Mouse (Mus musculus) erythroid progenitor cell, adult 5-6 weeks (primary cell): ENCODE results near the gene Cnot6l. TPM values are rescaled to one million over a fixed set of nuclear protein-coding genes. Genes with fewer than 3 reads are reported as not detected.

Source experiments
- ATAC-seq: replicated peaks from 2 replicates; pipeline ENCODE4 v1.8.0; 2016; ENCODE audit warnings: moderate number of reproducible peaks, mild to moderate bottlenecking, moderate TSS enrichment, inconsistent platforms; ENCODE audit not compliant: poor library complexity, low FRiP score, severe bottlenecking
- total RNA-seq, 2 experiments: library from RNA; stranded (forward) in 1 of 2; stranded (reverse) in 1 of 2; fragments of 150-400 nt in 1 of 2; fragments of 186-747, 209-891 nt in 1 of 2; gene quantifications; 2 replicates each; pipeline versions ENCODE4 v1.2.3 to v1.2.4; 2015 to 2017; ENCODE audit warnings: low replicate concordance in 2 of 2

Gene Cnot6l
- total RNA-seq, 2 experiments from 2014 or later: 7.0 to 18.0 TPM

DNA sequence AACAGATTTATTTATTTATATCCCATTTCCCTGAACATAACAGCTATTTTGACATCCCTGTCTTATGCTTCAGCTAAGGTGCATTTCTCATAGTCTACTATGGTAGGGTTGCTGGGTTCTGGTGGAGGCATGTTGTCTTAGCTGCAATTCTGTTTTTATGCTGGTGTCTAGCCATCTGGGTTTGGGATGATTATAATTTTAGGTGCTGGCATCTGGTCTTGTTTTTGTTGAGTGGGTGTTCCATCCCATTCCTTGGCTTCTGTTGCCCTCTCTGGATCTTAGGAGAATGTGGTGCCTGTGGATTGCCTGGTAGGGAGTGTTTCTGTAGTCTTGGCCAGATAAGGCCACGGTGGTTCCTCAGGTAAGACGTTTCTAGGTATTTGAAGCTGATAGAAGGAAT, 134.2 kb downstream of the Cnot6l start:
- no peak for ATAC-seq

Other genes starting within 250 kb of the Cnot6l start
- gene Cxcl13, start 207.2 kb downstream of the Cnot6l start, total RNA-seq (2015; ENCODE audit: low replicate concordance): not detected in 2 replicates
- gene Cxcl13, start 207.2 kb downstream of the Cnot6l start, total RNA-seq (2017; ENCODE audit: low replicate concordance): not detected in 2 replicates
- gene Mrpl1, start 45.3 kb upstream of the Cnot6l start, total RNA-seq (2015; ENCODE audit: low replicate concordance): 7.1 and 9.4 TPM in 2 replicates
- gene Mrpl1, start 45.3 kb upstream of the Cnot6l start, total RNA-seq (2017; ENCODE audit: low replicate concordance): 10.7 and 11.9 TPM in 2 replicates
- gene Fras1, start 209.8 kb upstream of the Cnot6l start, total RNA-seq (2015; ENCODE audit: low replicate concordance): not detected in 2 replicates
- not detected in 2 replicates for gene Fras1, start 209.8 kb upstream of the Cnot6l start, total RNA-seq (2017; ENCODE audit: low replicate concordance)